Mouse (Mus musculus) brain, adult 2 months (tissue): ENCODE measurements at regions not wholly inside any gene's neighbourhood (a gene's known extent, or its start where the extent isn't known, plus 50 kb on each side); places are given as distances from the start of the nearest gene placed in this dataset.

Experiments used
- DNase-seq: peaks from one replicate; pipeline ENCODE4 v3.0.0; 2011; ENCODE audit warnings: low read depth, low spot score

GRCm38 (mm10) chrX:132362832-132363231, 1326.0 kb downstream of the Pcdh19 start:
- DNase-seq, result no peak

GRCm38 (mm10) chrX:132349779-132350178, 1339.0 kb downstream of the Pcdh19 start:
- peak; percentile 0 for DNase-seq
